Mouse (Mus musculus): ENCODE measurements around the gene Arhgap9.

DNA sequence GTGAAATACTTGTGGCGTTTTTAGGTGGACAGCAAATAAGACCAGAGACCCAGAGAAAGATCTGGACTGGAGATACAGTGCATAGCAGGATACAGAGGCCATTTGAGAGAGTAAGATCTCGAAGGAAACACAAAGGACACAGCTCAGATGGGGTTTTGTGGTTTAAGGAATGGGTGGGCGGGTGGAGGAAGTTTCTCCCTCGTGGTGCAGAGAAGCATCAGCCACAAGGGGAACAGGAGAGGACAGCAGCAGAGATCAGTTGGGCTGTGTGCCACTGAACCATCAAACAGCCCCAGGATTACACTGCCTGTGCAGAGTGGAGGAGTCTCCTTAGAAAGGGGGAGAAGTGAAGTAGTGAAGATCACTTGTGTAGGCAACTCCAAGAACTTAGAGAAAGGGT is 3.8 kb upstream of the Arhgap9 start:
- TF ChIP-seq CTCF (IDR thresholded peaks at IDR 0.05; ENCODE audit: low read depth, low read length) (no peak), POLR2A (IDR thresholded peaks at IDR 0.05; ENCODE audit: borderline replicate concordance, low read depth, low read length) (no peak)

Measured in bone marrow macrophage, adult 2 months (primary cell).